Mouse (Mus musculus): Measurements from ENCODE around the gene Pxt1. TPM values are rescaled to one million over a fixed set of nuclear protein-coding genes. Genes with fewer than 3 reads are reported as not detected.

Gene Pxt1
- polyA plus RNA-seq, 1 experiment from 2014 or later = not detected

DNA sequence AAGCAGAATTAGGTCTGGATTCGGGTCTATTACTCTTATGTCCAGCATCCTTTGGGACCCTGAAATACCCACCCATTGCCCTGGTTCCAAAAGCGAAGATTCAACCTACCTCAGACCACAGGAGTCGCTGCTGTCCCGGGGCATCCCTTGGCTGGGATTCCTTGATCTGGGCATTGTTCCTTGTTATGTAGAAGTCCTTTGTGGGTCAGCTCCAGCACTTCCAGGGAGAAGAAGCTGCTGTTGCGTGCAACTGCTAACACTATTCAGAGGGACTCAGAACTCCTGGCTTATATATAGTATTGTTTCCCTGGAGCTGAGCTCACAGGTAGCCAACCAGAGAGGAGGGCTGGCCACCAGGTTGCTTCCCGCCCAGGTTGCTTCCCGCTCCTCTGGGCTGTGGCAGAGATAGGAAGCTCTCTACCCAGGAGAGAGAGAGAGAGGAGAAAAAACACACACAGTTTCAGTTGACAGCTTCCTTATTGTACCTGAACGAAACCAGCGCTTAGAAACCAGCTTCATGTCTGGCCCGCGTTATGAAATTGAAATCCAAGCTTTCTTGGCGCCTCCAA is 28.5 kb downstream of the Pxt1 start, which contains the start of gene 4930539E08Rik:
Gene 4930539E08Rik, minus strand, starts transcription at position 265 of the 569 bp plus-strand sequence.
- CTCF ChIA-PET = interaction anchor here (2.7 kb wide), 1 partner anchor 12 kb away, joined by 9 read pairs; no protein-coding TSS in a partner anchor
- no peaks in the 10 kb centered on the region for H3K27me3 ChIP-seq
- POLR2A ChIA-PET = no interaction called here
- ATAC-seq (no peak), DNase-seq (ENCODE audit: low read depth, low spot score) (no peak)
- in situ Hi-C loops (cut with MboI; ENCODE audit: low pct_unique_long_range_greater_than_20kb) = loop anchor here (10.0 kb wide), 1 partner anchor 240 kb away; no protein-coding TSS in a partner anchor
- TF ChIP-seq CTCF (IDR thresholded peaks at IDR 0.05) = no peak

DNA sequence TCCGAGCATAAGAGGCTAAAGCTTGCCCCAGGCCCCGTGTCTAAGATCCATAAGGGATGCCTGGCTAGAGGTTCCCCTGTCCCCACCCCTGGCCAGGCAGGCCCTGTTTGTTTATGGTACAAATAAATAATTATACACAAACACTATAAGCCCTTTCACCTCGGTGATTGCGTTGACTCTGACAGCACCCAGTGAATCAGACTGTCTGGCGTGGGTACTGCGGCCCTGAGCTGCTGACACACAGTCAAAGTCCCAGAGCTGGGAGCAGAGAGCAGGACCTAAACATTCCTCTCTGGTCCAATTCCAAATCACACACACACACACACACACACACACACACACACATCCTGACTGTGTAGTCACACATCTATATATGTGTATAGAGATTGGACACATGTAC is 29.7 kb downstream of the Pxt1 start:
- ATAC-seq (no peak), DNase-seq (ENCODE audit: low read depth, low spot score) (no peak)
- in situ Hi-C loops (cut with MboI; ENCODE audit: low pct_unique_long_range_greater_than_20kb) = loop anchor here (10.0 kb wide), 1 partner anchor 239 kb away; no protein-coding TSS in a partner anchor
- ChIA-PET CTCF (interaction anchor here (2.7 kb wide), 1 partner anchor 13 kb away, joined by 9 read pairs; no protein-coding TSS in a partner anchor), POLR2A (interaction anchor here (0.6 kb wide), 1 partner anchor 216 kb away, joined by 3 read pairs; no protein-coding TSS in a partner anchor)
- no peak for TF ChIP-seq CTCF (IDR thresholded peaks at IDR 0.05)
- no peaks in the 10 kb centered on the region for H3K27me3 ChIP-seq

DNA sequence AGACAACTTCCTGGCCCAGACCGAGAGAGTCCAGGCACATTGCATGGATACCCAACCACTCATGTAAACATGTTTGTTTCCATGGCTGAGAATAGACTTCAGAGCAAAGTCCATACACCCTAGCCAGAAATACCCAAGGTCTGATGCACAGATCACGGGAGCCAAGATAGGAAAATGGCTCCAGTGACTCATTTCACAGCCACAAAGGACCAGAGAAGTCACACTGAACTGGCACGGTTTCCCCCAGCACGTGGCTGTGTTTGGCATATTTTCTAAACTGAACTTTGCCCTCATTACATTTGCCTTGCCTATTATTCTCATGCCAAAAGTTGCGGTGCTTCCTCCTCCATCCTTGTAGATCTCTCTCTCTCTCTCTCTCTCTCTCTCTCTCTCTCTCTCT is 30.4 kb downstream of the Pxt1 start:
- no peak for ATAC-seq
- DNase-seq (ENCODE audit: low read depth, low spot score) = no peak
- in situ Hi-C loops (cut with MboI; ENCODE audit: low pct_unique_long_range_greater_than_20kb) = loop anchor here (10.0 kb wide), 1 partner anchor 238 kb away; no protein-coding TSS in a partner anchor
- no peak for TF ChIP-seq CTCF (IDR thresholded peaks at IDR 0.05)
- CTCF ChIA-PET = no interaction called here
- H3K27me3 ChIP-seq = no peaks in the 10 kb centered on the region
- POLR2A ChIA-PET = no interaction called here

DNA sequence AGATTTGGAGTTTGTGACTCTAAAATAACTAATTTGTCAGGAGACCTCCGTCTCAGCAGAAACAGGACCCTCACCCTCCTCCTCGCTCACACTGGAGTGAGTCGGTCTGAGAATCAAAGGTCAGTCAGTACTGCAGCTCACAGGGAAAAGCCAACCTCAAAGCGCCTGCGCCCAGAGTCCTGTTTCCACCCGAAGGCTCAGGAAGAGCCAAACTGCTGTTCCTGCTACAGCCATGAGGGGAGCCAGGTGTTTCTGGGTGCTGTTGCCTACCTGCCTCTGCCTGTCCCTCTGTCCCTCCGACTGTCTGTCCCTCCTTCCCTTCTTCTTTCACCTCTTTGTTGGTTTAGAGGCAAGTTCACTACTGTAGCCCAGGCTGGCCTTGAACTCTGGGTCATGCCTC is 33.5 kb downstream of the Pxt1 start:
- DNase-seq (ENCODE audit: low read depth, low spot score) (no peak), ATAC-seq (no peak)
- in situ Hi-C loops (cut with MboI; ENCODE audit: low pct_unique_long_range_greater_than_20kb) = loop anchor here (10.0 kb wide), 1 partner anchor 235 kb away; no protein-coding TSS in a partner anchor
- ChIA-PET CTCF (interaction anchor here (1.3 kb wide), 1 partner anchor 16 kb away, joined by 4 read pairs; no protein-coding TSS in a partner anchor), POLR2A (no interaction called here)
- TF ChIP-seq CTCF (IDR thresholded peaks at IDR 0.05) = no peak
- H3K27me3 ChIP-seq = no peaks in the 10 kb centered on the region

DNA sequence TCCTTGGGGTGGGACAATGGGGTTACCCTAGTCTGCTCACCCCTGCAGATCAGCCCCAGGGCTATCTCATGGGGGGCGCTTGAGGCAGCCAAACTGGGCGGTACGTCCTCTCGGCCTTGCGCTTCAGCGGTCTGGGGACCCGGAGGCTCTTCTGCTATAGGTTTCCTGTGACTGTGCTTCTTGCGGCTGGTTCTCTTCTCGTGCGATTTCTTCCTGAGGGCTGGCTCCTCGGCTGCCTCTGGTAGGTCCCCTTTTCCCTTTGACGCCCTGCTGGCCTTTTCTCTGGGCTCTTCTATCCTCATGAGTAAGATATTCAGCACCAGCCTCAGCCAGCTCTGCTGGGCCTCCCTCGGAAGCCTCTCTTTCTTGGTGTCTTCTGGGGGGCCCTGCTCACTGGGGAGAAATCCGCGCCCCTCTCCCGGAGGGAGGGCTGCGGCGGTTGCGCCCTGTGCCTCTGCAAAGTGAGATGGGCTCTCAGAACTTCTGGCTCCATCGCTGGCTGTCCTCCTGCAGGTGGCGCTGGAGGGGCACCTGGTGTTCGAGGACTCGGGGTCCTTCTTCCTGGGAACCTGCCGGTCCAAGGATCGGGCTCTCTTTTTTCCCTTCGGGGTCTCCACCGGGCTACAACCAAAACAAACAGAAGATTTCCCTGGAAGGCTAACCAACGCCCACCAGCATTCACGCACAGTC is 34.2 kb downstream of the Pxt1 start:
- DNase-seq (ENCODE audit: low read depth, low spot score) (no peak), ATAC-seq (no peak)
- POLR2A ChIA-PET = no interaction called here
- no peaks in the 10 kb centered on the region for H3K27me3 ChIP-seq
- CTCF ChIA-PET = interaction anchor here (1.1 to 1.3 kb wide), 2 partner anchors 11 to 16 kb away, joined by 3 to 4 read pairs; no protein-coding TSS in a partner anchor
- in situ Hi-C loops (cut with MboI; ENCODE audit: low pct_unique_long_range_greater_than_20kb) = no loop called here
- TF ChIP-seq CTCF (IDR thresholded peaks at IDR 0.05) = peak; percentile 79

DNA sequence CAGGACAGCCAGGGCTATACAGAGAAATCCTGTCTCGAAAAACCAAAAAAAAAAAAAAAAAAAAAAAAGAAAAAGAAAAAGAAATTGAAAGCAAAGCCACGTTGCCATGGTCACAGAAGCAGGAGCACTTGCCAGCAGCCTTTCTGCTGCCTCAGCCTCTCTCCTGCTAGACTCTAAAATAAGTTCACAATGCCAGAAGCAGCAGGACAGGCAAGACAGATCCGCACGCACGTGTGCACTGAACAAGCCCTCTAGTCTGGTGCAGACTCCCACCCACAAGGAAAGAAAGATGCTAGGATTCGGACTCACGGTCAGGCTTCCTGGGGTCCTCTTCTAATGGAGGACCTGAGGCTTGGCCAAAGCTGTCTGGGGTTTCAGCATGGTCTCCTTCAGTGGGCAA is 35.7 kb downstream of the Pxt1 start:
- TF ChIP-seq CTCF (IDR thresholded peaks at IDR 0.05) = no peak
- ATAC-seq (no peak), DNase-seq (ENCODE audit: low read depth, low spot score) (no peak)
- in situ Hi-C loops (cut with MboI; ENCODE audit: low pct_unique_long_range_greater_than_20kb) = no loop called here
- ChIA-PET POLR2A (no interaction called here), CTCF (no interaction called here)
- H3K27me3 ChIP-seq = no peaks in the 10 kb centered on the region

DNA sequence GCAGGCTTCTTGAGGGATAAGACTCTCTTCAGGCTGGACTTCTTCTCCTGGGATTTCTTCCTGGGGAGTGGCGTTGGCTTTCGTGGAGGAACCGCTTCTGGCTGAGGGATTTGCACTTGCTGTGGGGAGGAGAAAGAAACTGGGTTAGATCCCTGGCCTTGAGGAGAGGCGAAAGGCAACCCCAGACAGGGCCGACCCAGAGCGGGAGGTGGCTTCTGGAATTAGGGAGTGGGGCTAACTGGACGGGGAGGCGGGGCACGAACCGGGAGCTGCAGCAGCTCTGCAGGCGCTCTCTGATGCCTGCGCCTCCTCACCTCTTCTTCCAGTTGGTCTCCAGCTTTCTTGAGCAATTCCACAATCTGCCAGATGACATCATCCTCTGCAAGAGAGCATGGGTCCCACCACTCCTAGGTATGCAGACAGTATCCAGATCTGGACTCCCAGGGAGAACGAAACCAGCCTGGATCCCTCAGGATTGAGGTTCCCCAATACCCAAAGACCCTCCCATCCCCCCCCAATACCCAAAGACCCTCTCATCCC is 38.2 kb downstream of the Pxt1 start:
- in situ Hi-C loops (cut with MboI; ENCODE audit: low pct_unique_long_range_greater_than_20kb) = no loop called here
- ATAC-seq (no peak), DNase-seq (ENCODE audit: low read depth, low spot score) (no peak)
- TF ChIP-seq CTCF (IDR thresholded peaks at IDR 0.05) = no peak
- CTCF ChIA-PET = interaction anchor here (2.3 kb wide), 1 partner anchor 21 kb away, joined by 11 read pairs; no protein-coding TSS in a partner anchor
- H3K27me3 ChIP-seq = no peaks in the 10 kb centered on the region
- POLR2A ChIA-PET = no interaction called here

DNA sequence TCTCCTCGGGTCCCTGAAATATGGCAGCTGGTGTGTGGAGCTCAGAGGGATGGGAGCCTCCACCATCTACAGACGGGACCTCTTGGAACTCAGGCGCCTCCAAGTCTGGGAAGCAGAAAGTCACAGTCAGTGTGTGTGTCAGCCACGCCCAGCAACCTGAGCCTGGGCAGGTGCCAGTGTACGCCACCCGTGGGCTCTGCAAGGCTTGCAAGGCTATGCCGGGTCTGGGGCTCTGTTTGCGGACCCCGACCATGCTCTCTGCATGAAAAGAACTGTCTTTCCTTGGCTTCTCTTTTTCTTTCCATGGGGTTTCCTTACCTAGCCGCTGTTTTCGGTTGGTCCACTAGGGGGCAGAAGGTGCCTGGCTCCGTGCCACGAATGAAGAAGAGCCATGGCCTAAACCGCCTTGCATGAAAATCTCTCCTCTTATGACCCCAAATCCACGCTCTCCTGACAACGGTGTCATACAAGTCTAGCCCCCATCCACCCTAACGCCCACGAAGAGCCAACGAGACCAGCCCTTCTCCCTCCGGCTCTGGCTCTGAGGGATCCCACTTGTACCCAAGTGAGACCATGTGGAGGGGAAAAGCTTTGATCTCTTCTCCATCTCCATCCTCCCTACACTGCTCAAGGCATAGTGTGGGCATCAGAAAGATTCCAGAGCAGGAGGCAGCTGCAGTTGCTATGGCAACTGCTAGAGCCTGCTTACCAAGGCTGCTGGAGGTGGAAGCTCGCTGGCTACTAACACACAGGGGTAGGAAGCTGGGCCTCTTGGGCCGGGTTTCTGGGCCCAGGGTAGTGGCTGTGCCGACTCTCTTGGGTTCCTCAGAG is 38.9 kb downstream of the Pxt1 start:
- ATAC-seq (no peak), DNase-seq (ENCODE audit: low read depth, low spot score) (no peak)
- TF ChIP-seq CTCF (IDR thresholded peaks at IDR 0.05) = peak; percentile 81
- CTCF ChIA-PET = interaction anchor here (2.3 kb wide), 1 partner anchor 22 kb away, joined by 11 read pairs; no protein-coding TSS in a partner anchor
- POLR2A ChIA-PET = interaction anchor here (0.5 kb wide), 1 partner anchor 416 kb away, joined by 3 read pairs; no protein-coding TSS in a partner anchor
- no peaks in the 10 kb centered on the region for H3K27me3 ChIP-seq
- in situ Hi-C loops (cut with MboI; ENCODE audit: low pct_unique_long_range_greater_than_20kb) = no loop called here

DNA sequence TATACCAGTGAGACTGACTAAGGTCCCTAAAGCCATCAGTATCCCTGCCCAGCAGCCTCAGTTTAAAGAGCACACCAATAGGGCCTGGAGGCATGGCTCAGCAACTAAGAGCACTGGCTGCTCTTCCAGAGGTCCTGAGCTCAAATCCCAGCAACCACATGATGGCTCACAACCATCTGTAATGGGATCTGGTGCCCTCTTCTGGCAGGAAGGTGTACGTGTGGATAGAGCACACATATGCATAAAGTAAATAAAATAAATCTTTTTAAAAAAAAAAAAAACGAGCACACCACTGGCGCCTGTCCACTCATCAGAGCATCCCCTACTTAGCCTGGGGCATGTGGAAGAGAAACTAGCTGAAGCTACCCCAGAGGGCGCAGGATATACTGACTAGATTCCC is 42.1 kb downstream of the Pxt1 start:
- in situ Hi-C loops (cut with MboI; ENCODE audit: low pct_unique_long_range_greater_than_20kb) = no loop called here
- no peaks in the 10 kb centered on the region for H3K27me3 ChIP-seq
- ChIA-PET CTCF (no interaction called here), POLR2A (interaction anchor here (0.6 kb wide), 1 partner anchor 192 kb away, joined by 5 read pairs; no protein-coding TSS in a partner anchor)
- DNase-seq (ENCODE audit: low read depth, low spot score) (no peak), ATAC-seq (no peak)
- peak; percentile 60 for TF ChIP-seq CTCF (IDR thresholded peaks at IDR 0.05)

DNA sequence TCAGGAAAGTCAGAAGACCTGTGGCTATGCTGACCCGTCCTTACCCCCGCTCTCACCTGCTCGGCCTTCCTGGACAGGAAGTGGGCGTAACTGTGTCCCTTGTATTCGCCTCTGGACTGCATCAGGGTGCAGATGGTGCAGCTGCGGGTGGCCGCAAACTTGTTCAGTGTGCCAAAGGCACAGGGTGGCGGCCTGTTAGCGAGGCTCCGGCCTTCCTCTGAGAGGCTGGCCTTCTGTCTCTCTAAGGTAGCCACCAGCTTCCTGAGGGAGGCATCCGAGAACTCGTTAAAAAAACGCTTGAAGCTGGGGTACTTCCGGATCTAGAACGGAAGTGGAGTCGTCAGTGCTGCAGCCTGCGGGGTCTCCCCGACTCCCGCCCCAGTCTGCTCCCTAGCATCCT is 44.2 kb downstream of the Pxt1 start:
- no peak for TF ChIP-seq CTCF (IDR thresholded peaks at IDR 0.05)
- no peak for ATAC-seq
- no peaks in the 10 kb centered on the region for H3K27me3 ChIP-seq
- ChIA-PET CTCF (no interaction called here), POLR2A (no interaction called here)
- in situ Hi-C loops (cut with MboI; ENCODE audit: low pct_unique_long_range_greater_than_20kb) = no loop called here
- DNase-seq (ENCODE audit: low read depth, low spot score) = no peak
